Mouse (Mus musculus) CH12.LX (cell line): Measurements from ENCODE around the gene Rnf26. TPM values are rescaled to one million over a fixed set of nuclear protein-coding genes. Genes with fewer than 3 reads are reported as not detected.

Experiments used
- DNase-seq: peaks from one replicate; pipeline ENCODE4 v3.0.0-alpha.2; 2013; ENCODE audit errors: extremely low read depth
- H3K27ac ChIP-seq: 2 replicates; pipeline ENCODE4 v1.5.1; 2012; ENCODE audit warnings: low read depth, mild to moderate bottlenecking, control low read depth, moderate library complexity; ENCODE audit not compliant: insufficient read depth
- H3K27me3 ChIP-seq: replicated peaks from 2 replicates; pipeline ENCODE3; 2012; ENCODE audit warnings: inconsistent platforms
- H3K36me3 ChIP-seq, 2 experiments: replicated peaks in 1 of 2; 2 replicates each; pipeline versions ENCODE3 to v1.6.1; 2012; ENCODE audit warnings: inconsistent platforms in 1 of 2, low read length in 1 of 2, mild to moderate bottlenecking in 1 of 2, mixed read lengths in 1 of 2, moderate library complexity in 1 of 2; ENCODE audit not compliant: control insufficient read depth in 1 of 2, insufficient read depth in 1 of 2
- H3K4me1 ChIP-seq, 2 experiments: 2 replicates each; pipeline ENCODE4 v1.6.1; 2012; ENCODE audit warnings: inconsistent platforms in 1 of 2, moderate library complexity in 1 of 2; ENCODE audit not compliant: insufficient read depth in 2 of 2, control insufficient read depth in 1 of 2
- H3K4me2 ChIP-seq: 2 replicates; pipeline ENCODE4 v1.6.1; 2012; ENCODE audit warnings: low read depth, mild to moderate bottlenecking, control low read depth; ENCODE audit not compliant: poor library complexity, insufficient read depth, severe bottlenecking
- H3K4me3 ChIP-seq, 3 experiments: fragments of 150-350 bp in 1 of 3; sonication (generic) in 1 of 3; replicated peaks in 1 of 3; 2 replicates each; pipeline versions ENCODE3 to v1.5.1; 2011 to 2012; ENCODE audit warnings: low read depth in 2 of 3, low read length in 2 of 3, mild to moderate bottlenecking in 2 of 3, moderate library complexity in 2 of 3, control low read depth in 1 of 3, improper control_type of control experiment in 1 of 3, inconsistent platforms in 1 of 3, mixed read lengths in 1 of 3; ENCODE audit not compliant: poor library complexity in 1 of 3
- H3K79me2 ChIP-seq: replicated peaks from 2 replicates; pipeline ENCODE4 v1.6.1; 2012; ENCODE audit warnings: mild to moderate bottlenecking, moderate library complexity; ENCODE audit not compliant: control insufficient read depth, poor library complexity, insufficient read depth, severe bottlenecking; ENCODE audit errors: extremely low read depth
- H3K9ac ChIP-seq: 2 replicates; pipeline ENCODE4 v1.6.1; 2012; ENCODE audit warnings: low read depth, mild to moderate bottlenecking, control low read depth, moderate library complexity; ENCODE audit not compliant: insufficient read depth
- H3K9me3 ChIP-seq: replicated peaks from 2 replicates; pipeline ENCODE3; 2012; ENCODE audit warnings: low read length, inconsistent platforms, mixed read lengths
- ELF1 ChIP-seq: IDR thresholded peaks from 2 replicates; pipeline ENCODE4 v1.6.1; 2014; ENCODE audit warnings: low read depth, mild to moderate bottlenecking, inconsistent platforms, low read length, improper control_type of control experiment
- JUN ChIP-seq: IDR thresholded peaks from 2 replicates; pipeline ENCODE4 v1.6.1; 2011; ENCODE audit warnings: low read depth, mild to moderate bottlenecking, low read length, improper control_type of control experiment, moderate library complexity; ENCODE audit not compliant: insufficient read depth
- MAX ChIP-seq: IDR thresholded peaks from 2 replicates; pipeline ENCODE4 v1.6.1; 2011; ENCODE audit warnings: low read length, improper control_type of control experiment
- MXI1 ChIP-seq: IDR thresholded peaks from 2 replicates; pipeline ENCODE4 v1.6.1; 2011; ENCODE audit warnings: mild to moderate bottlenecking, low read depth, low read length, improper control_type of control experiment
- MYC ChIP-seq: IDR thresholded peaks from 2 replicates; pipeline ENCODE4 v1.6.1; 2011; ENCODE audit warnings: low read depth, mild to moderate bottlenecking, improper control_type of control experiment, low read length
- NELFE ChIP-seq: IDR thresholded peaks from 2 replicates; pipeline ENCODE4 v1.6.1; 2011; ENCODE audit warnings: low read depth, low read length, improper control_type of control experiment
- NRF1 ChIP-seq: IDR thresholded peaks from 2 replicates; pipeline ENCODE4 v1.6.1; 2014; ENCODE audit warnings: low read depth, mild to moderate bottlenecking, inconsistent platforms, low read length, improper control_type of control experiment, moderate library complexity
- PAX5 ChIP-seq: IDR thresholded peaks from 2 replicates; pipeline ENCODE4 v1.6.1; 2012; ENCODE audit warnings: low read length, inconsistent platforms, mixed read lengths
- POLR2A ChIP-seq: IDR thresholded peaks from 2 replicates; pipeline ENCODE4 v1.6.1; 2011; ENCODE audit warnings: low read depth, mild to moderate bottlenecking, improper control_type of control experiment, low read length
- POLR2AphosphoS2 ChIP-seq: IDR thresholded peaks from 2 replicates; pipeline ENCODE4 v1.6.1; 2011; ENCODE audit warnings: low read depth, low read length, improper control_type of control experiment
- SMC3 ChIP-seq: IDR thresholded peaks from 2 replicates; pipeline ENCODE4 v1.6.1; 2011; ENCODE audit warnings: low read depth, low read length, improper control_type of control experiment
- TCF12 ChIP-seq: IDR thresholded peaks from 2 replicates; pipeline ENCODE4 v1.6.1; 2014; ENCODE audit warnings: low read depth, mild to moderate bottlenecking, inconsistent platforms, low read length, improper control_type of control experiment
- UBTF ChIP-seq: IDR thresholded peaks from 2 replicates; pipeline ENCODE4 v1.6.1; 2012; ENCODE audit warnings: low read depth, mild to moderate bottlenecking, inconsistent platforms, low read length, improper control_type of control experiment, moderate library complexity
- ZMIZ1 ChIP-seq: IDR thresholded peaks from 2 replicates; pipeline ENCODE4 v1.6.1; 2012; ENCODE audit warnings: low read depth, mild to moderate bottlenecking, inconsistent platforms, low read length, improper control_type of control experiment
- ZNF384 ChIP-seq: IDR thresholded peaks from 2 replicates; pipeline ENCODE4 v1.6.1; 2012; ENCODE audit warnings: low read depth, low read length, improper control_type of control experiment, inconsistent platforms
- dilution Hi-C: fragments of 300-500 bp; cut with MboI; formaldehyde crosslinking; loops from 2 replicates; pipeline ENCODE4 v1.14.3; 2020; ENCODE audit warnings: low sequenced_read_pairs; ENCODE audit not compliant: extremely low pct_unique_long_range_greater_than_20kb, extremely low pct_ligation_motif_present
- in situ Hi-C: fragments of 300-500 bp; cut with MboI; formaldehyde crosslinking; loops from 3 replicates; pipeline ENCODE4 v1.14.3; 2019; ENCODE audit warnings: low sequenced_read_pairs, low pct_ligation_motif_present, low pct_unique_long_range_greater_than_20kb, mixed read lengths
- polyA plus RNA-seq: library from polyadenylated mRNA; unstranded; fragments of >175 nt; gene quantifications from 2 replicates; pipeline ENCODE4 v1.2.1, GENCODE M21; 2012; ENCODE audit warnings: low read depth; ENCODE audit not compliant: insufficient read length
- total RNA-seq, 2 experiments: library from RNA; depleted of rRNA; stranded (reverse); fragments of 300-350 nt in 1 of 2; fragments of >200 nt in 1 of 2; gene quantifications; 2 replicates each; pipeline ENCODE4 v1.2.3; 2012 to 2014

The Rnf26 gene
- total and polyA plus RNA-seq, 3 experiments: 11.7 to 40.0 (median 15.3) TPM

DNA sequence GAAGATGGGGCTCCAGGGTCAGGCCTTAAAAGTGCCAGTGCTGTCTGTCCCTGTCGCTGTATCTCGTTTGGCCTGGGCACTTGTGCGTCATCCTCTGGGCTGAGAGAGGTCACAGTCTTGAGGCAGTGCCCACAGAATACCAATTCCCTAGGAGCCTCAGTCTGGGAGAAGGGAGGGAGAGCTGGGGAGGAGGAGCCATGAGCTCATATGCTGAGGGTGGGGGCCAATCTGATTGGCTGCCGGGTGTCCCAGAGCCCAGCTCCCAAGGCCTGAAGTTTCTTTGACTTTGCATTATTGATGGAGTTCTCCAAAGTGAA, 40.8 kb downstream of the Rnf26 start:
- in situ Hi-C loops: no loop called here
- Histone ChIP-seq H3K27me3 (peaks cover 84% of the 10 kb centered on the region), H3K36me3 (no peaks in the 10 kb centered on the region), H3K4me3 (no peak overlapping the region), H3K4me2 (no peak overlapping the region), H3K79me2 (no peaks in the 10 kb centered on the region), H3K9ac (no peak overlapping the region), H3K9me3 (no peaks in the 10 kb centered on the region), H3K27ac (no peak overlapping the region), H3K4me1 (peaks cover 15 to 18% of the 10 kb centered on the region in 2 experiments)
- DNase-seq: no peak
- dilution Hi-C loops: no loop called here
- TF ChIP-seq NRF1 (no peak), MAX (no peak), POLR2A (no peak), ELF1 (no peak), ZNF384 (no peak), MXI1 (no peak), POLR2AphosphoS2 (no peak), ZMIZ1 (no peak), PAX5 (no peak), JUN (no peak)

DNA sequence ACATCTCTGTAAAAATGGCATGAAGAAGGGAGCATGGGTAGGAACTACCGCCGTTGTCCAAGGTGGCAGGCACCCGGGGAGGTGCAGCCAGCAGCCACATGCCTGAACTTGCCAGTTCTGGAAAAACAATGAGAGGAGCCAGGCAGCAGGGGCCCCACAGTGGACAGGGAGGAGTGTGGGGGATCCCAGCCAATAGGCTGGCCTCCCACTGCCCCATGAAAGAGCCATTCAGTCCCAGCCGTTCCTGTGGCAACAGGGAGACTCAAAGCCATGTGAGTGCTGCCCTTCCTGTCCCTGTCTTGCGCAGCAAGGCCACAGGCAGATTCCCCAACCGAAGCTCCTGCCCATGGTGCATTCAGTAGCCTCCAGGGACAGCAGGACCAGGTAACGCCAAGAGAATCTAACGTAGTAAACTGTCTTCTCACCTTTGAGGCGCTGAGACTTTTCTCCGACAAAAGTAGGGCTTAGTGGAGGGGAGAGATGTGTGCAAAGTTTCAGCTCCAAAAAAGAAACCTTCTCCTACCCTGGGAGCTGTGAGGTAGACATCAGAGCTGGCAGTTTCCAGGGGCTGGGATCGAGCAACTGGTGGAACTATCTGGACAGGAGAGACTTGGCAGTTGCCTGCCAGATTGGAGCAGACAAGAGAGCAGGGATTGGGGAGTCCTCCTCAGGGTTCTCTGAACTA, 41.3 kb downstream of the Rnf26 start:
- Histone ChIP-seq H3K36me3 (no peaks in the 10 kb centered on the region), H3K9ac (no peak overlapping the region), H3K27me3 (peaks cover 86% of the 10 kb centered on the region), H3K4me2 (0 out of 2 replicates have a peak overlapping the region, but pooled peaks have one; percentile 39), H3K27ac (no peak overlapping the region), H3K79me2 (no peaks in the 10 kb centered on the region), H3K4me1 (peaks cover 17 to 18% of the 10 kb centered on the region in 2 experiments), H3K4me3 (no peak overlapping the region), H3K9me3 (no peaks in the 10 kb centered on the region)
- in situ Hi-C loops (no loop called here), dilution Hi-C loops (no loop called here)
- no peak for DNase-seq
- TF ChIP-seq NELFE (no peak), PAX5 (no peak), ZNF384 (no peak), UBTF (no peak), SMC3 (no peak), MYC (no peak), TCF12 (no peak)
